Mouse (Mus musculus) lung, adult 2 months (tissue): ENCODE data around the gene Btbd35f1. TPM values are rescaled to one million over a fixed set of nuclear protein-coding genes. Genes with fewer than 3 reads are reported as not detected.
"Not testable (repeated sequence)": the region's sequence is repeated elsewhere in the genome, so short reads cannot be mapped to it uniquely, and the experiment has no call there.

Experiments
- DNase-seq: peaks from one replicate; pipeline ENCODE4 v3.0.0; 2022
- H3K4me1 ChIP-seq: fragments of 200-500 bp; 2 replicates; pipeline ENCODE4 v1.6.1; 2011; ENCODE audit warnings: low read length; ENCODE audit not compliant: control insufficient read depth, insufficient read depth
- H3K4me3 ChIP-seq: fragments of 200-500 bp; replicated peaks from 2 replicates; pipeline ENCODE3; 2011; ENCODE audit warnings: low read depth, mild to moderate bottlenecking, control low read depth, low read length; ENCODE audit errors: extremely low read depth
- WGBS: fragments of 180-500 bp; shearing (Covaris S2); methylation state at CpG from one replicate; pipeline ENCODE4 v1.1.7; 2018; 5-methylcytosine and 5-hydroxymethylcytosine counted together
- polyA plus RNA-seq: library from polyadenylated mRNA; depleted of rRNA; stranded (reverse); fragments of >200 nt; gene quantifications from 2 replicates; pipeline ENCODE4 v1.2.3, GENCODE M21; 2012; rRNA removed

Gene Btbd35f1
- not detected in 2 replicates for polyA plus RNA-seq

DNA sequence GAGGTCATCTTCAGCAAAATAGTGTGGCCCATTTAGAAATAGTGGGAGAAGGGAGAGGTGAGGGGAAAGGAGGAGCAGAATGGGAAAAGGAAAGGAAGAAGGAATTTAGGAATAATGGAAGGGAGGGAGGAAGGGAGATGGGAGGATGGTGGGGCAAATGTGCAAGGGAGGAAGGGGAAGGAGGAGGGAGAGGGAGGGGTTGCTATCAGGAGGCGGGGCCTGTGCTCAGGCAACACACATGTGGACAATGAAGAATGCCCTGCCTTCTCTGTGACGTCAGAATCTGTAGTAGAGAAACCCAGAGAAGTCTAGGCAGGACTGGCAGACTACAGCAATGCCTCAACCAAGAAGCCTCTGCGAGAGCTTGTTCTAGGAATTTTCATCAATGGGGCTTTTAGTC lies at the start of gene Btbd35f1:
Btbd35f1 (plus strand) TSS at position 301 of the 400 bp plus-strand sequence.
- H3K4me3 ChIP-seq, DNase-seq, H3K4me1 ChIP-seq: not testable (repeated sequence)
- WGBS, result no CpG with 5 or more reads among the region's 3 CpGs

DNA sequence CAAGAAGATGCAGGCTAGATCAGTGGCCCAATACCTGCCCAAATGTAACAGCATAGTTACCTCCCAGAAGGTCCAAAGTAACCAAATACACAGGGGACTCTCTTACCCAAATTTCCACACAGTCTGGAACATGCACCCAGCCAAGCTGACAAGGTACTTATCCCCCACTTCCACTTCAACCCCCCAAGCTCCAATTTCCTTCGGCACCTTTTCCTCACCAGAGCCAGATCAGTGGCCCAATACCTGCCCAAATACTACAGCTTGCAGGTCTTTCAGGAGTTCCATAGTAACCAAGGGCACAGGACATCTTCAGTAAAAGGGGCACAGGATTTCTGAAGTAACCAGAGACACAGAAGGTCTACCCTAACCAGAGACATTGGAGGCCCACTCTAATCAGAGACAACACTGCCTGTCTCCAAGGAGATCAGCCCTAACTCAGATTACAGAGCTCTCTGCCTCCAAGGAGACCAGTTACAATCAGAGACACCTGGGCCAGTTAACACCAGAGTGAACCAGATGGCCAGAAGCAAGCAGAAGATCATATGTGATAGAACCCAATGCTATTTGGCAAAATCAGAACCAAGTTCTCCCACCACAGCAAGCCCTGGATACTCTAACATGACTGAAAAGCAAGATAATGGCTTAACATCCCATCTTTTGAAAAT lies 31.2 kb downstream of the Btbd35f1 start:
- H3K4me3 ChIP-seq, H3K4me1 ChIP-seq, DNase-seq: not testable (repeated sequence)
- 84% methylated on average over 1 of the region's 1 CpGs for WGBS

GRCm38 (mm10) chrX:32601008-32601407 lies 41.2 kb downstream of the Btbd35f1 start:
- not testable (repeated sequence) for DNase-seq, H3K4me3 ChIP-seq, H3K4me1 ChIP-seq
- WGBS, result 86% methylated on average over 1 of the region's 2 CpGs

- not testable (repeated sequence) for H3K4me1 ChIP-seq, DNase-seq, H3K4me3 ChIP-seq
- WGBS, result 81% methylated on average over 3 of the region's 3 CpGs
Measured at GRCm38 (mm10) chrX:32601425-32601824, 41.6 kb downstream of the Btbd35f1 start.

Other genes starting within 250 kb of the Btbd35f1 start
- gene Gm5926, start 90.7 kb downstream of the Btbd35f1 start, polyA plus RNA-seq, result not detected in 2 replicates
- not detected in 2 replicates for gene Btbd35f21, start 166.1 kb downstream of the Btbd35f1 start, polyA plus RNA-seq